Mouse (Mus musculus) brain, embryonic 14.5 days (tissue): Measurements from ENCODE around the gene Efcab8.

ENCODE experiments used
- CTCF ChIP-seq: fragments of 200-500 bp; IDR thresholded peaks from 2 replicates; pipeline ENCODE4 v1.5.1; 2012; ENCODE audit warnings: inconsistent platforms, mild to moderate bottlenecking, moderate library complexity, borderline replicate concordance; ENCODE audit not compliant: insufficient read depth, insufficient read length; ENCODE audit errors: extremely low read depth
- POLR2A ChIP-seq: fragments of 200-500 bp; IDR thresholded peaks from 2 replicates; pipeline ENCODE4 v1.6.1; 2012; ENCODE audit warnings: mild to moderate bottlenecking, inconsistent platforms, borderline replicate concordance; ENCODE audit not compliant: poor library complexity, insufficient read depth, insufficient read length, severe bottlenecking; ENCODE audit errors: extremely low read depth

- no peak for TF ChIP-seq POLR2A
- no peak for TF ChIP-seq CTCF
These were observed 931 bp upstream of the Efcab8 start for GRCm38 (mm10) chr2:153778638-153779362.
